Mouse (Mus musculus) megakaryocyte, embryonic 14.5 days (primary cell): ENCODE data around the gene Dpp4.

ENCODE experiments used
- FLI1 ChIP-seq: IDR thresholded peaks from 2 replicates; pipeline ENCODE4 v1.6.1; 2012; ENCODE audit warnings: low read length, inconsistent platforms, mixed read lengths
- GATA1 ChIP-seq: IDR thresholded peaks from 3 replicates; pipeline ENCODE4 v1.6.1; 2012; ENCODE audit warnings: mixed read lengths, low read length, inconsistent platforms, borderline replicate concordance

DNA sequence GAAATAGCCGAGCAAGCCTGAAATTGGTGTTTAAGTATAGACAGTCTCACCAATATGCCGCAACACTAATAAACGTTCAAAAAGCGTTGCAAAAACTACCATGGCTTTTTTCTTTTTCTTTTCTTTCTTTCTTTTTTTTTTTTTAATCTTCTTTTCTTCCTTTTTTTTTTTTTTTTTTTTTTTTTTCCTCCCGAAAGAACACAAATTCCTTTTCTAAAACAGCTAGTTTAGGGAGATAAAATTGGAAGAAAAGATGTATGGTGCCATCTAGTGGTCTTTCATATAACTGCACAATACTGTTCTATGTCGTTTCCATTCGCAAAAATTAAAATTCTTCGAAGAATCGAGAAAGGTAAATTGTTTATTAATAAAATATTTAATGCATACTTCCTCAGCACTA, 46.0 kb upstream of the Dpp4 start:
- TF ChIP-seq GATA1 (no peak), FLI1 (no peak)
